Mouse (Mus musculus) testis, adult 2 months (tissue): Measurements from ENCODE around the gene Mpv17.

Experiments used
- CTCF ChIP-seq: fragments of 200-500 bp; IDR thresholded peaks from 2 replicates; pipeline ENCODE4 v1.5.1; 2012; ENCODE audit warnings: low read depth, mild to moderate bottlenecking, inconsistent platforms, low read length, moderate library complexity; ENCODE audit not compliant: control insufficient read depth, insufficient read depth, insufficient replicate concordance
- POLR2A ChIP-seq: fragments of 200-500 bp; IDR thresholded peaks from 2 replicates; pipeline ENCODE4 v1.6.1; 2012; ENCODE audit warnings: low read depth, mild to moderate bottlenecking, inconsistent platforms, low read length, moderate library complexity; ENCODE audit not compliant: control insufficient read depth

DNA sequence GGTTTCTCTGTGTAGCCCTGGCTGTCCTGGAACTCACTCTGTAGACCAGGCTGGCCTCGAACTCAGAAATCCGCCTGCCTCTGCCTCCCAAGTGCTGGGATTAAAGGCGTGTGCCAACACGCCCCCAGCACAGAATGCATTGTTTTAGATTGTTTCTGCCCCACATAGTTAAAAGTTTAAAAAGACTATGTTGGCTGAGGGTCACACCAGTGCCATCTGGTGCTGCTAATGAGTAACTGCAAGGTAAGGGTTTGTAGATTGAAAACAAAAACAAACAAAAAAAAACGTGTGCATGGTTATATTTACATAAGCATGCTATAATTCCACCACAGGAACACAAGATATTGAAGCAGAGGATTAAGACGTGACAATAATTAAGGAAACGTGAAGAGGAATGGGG, 43.3 kb downstream of the Mpv17 start:
- TF ChIP-seq CTCF = no peak
- no peak for TF ChIP-seq POLR2A
